8 mouse cellular contexts compared by ENCODE assay signal in genomic region chr10:117717583-117717982, GRCm38 (mm10). TPM values are rescaled to one million over a fixed set of nuclear protein-coding genes. Genes with fewer than 3 reads are reported as not detected.
DNase-seq lines count a peak whose midpoint lies in the region; ATAC-seq and TF ChIP-seq lines count a peak whose summit lies in the region.

No protein-coding gene starts in this region.

- no peaks in the 10 kb centered on the region for H3K27me3 ChIP-seq in heart, embryonic 10.5 days (ENCODE audit: insufficient read depth, poor library complexity, severe bottlenecking)
- H3K27me3 ChIP-seq in neural tube, embryonic 11.5 days (ENCODE audit: control insufficient read depth, insufficient read depth, low read length) = no peaks in the 10 kb centered on the region

- H3K4me1 ChIP-seq in ES-E14 (ENCODE audit: control insufficient read depth in 2 of 2, insufficient read depth in 2 of 2, low read length in 2 of 2, poor library complexity in 1 of 2) = peaks cover 7 to 19% of the 10 kb centered on the region in 2 experiments; a peak in 3 of 4 replicates
- peaks cover 20% of the 10 kb centered on the region for H3K4me1 ChIP-seq in heart, embryonic 10.5 days
- H3K4me1 ChIP-seq in neural tube, embryonic 11.5 days (ENCODE audit: control insufficient read depth, insufficient read depth, low read length) = 0 out of 2 replicates have a peak, but pooled peaks cover 2% of the 10 kb centered on the region

- in situ Hi-C loops in ES-E14 (cut with MboI; ENCODE audit: low sequenced_read_pairs in 2 of 2, unreplicated experiment in 2 of 2) = no loop called here

- no peaks in the 10 kb centered on the region for H3K9me3 ChIP-seq in ES-E14 (ENCODE audit: control insufficient read depth, insufficient read depth, low read depth, low read length)
- H3K9me3 ChIP-seq in heart, embryonic 10.5 days = no peaks in the 10 kb centered on the region
- H3K9me3 ChIP-seq in neural tube, embryonic 11.5 days (ENCODE audit: control insufficient read depth, low read length) = no peaks in the 10 kb centered on the region

- no peak for DNase-seq in ES-E14 (ENCODE audit: low read depth, low spot score)
- DNase-seq in adrenal gland, postnatal 25 days = peak; percentile 72
- no peak for DNase-seq in heart, embryonic 10.5 days (ENCODE audit: low spot score)
- DNase-seq in kidney, postnatal 4 days = peak; percentile 69 to 83
- peak; percentile 33 for DNase-seq in neural tube, embryonic 11.5 days (ENCODE audit: low spot score)
- DNase-seq in T-cell, adult 2 months (ENCODE audit: low spot score) = no peak
- DNase-seq in right cerebral cortex, adult 18-20 months = no peak
- DNase-seq in thymus, adult 18-20 months = no peak

- H3K9ac ChIP-seq in ES-E14 (ENCODE audit: insufficient read depth, low read depth, low read length, poor library complexity, severe bottlenecking) = no peak overlapping the region; the same call in 1 of the 2 replicates
- no peak overlapping the region for H3K9ac ChIP-seq in neural tube, embryonic 11.5 days (ENCODE audit: low read length)

- 7% methylated on average over 4 of the region's 4 CpGs for WGBS in heart, embryonic 10.5 days
- WGBS in neural tube, embryonic 11.5 days = 13% methylated on average over 4 of the region's 4 CpGs

- H3K4me3 ChIP-seq in ES-E14 (ENCODE audit: insufficient read depth in 1 of 2, low read depth in 1 of 2, low read length in 2 of 2, poor library complexity in 1 of 2, severe bottlenecking in 1 of 2) = no peak overlapping the region
- 0 out of 2 replicates have a peak overlapping the region, but pooled peaks have one; percentile 12 for H3K4me3 ChIP-seq in heart, embryonic 10.5 days
- H3K4me3 ChIP-seq in neural tube, embryonic 11.5 days (ENCODE audit: low read depth, low read length) = no peak overlapping the region

- peak overlapping the region; percentile 40; the same call in 1 of the 2 replicates for H3K27ac ChIP-seq in ES-E14 (ENCODE audit: insufficient read depth, low read depth, low read length, poor library complexity, severe bottlenecking)
- peak overlapping the region; percentile 75 for H3K27ac ChIP-seq in heart, embryonic 10.5 days
- no peak overlapping the region for H3K27ac ChIP-seq in neural tube, embryonic 11.5 days (ENCODE audit: low read depth, low read length)

- ATAC-seq in neural tube, embryonic 11.5 days (ENCODE audit: insufficient read depth, low FRiP score, low TSS enrichment) = no peak

- H3K36me3 ChIP-seq in ES-E14 (ENCODE audit: control insufficient read depth, insufficient read depth, low read length, poor library complexity, severe bottlenecking) = no peaks in the 10 kb centered on the region
- H3K36me3 ChIP-seq in heart, embryonic 10.5 days = no peaks in the 10 kb centered on the region
- H3K36me3 ChIP-seq in neural tube, embryonic 11.5 days (ENCODE audit: control insufficient read depth, insufficient read depth, low read length) = no peaks in the 10 kb centered on the region

- no peak overlapping the region for H3K4me2 ChIP-seq in neural tube, embryonic 11.5 days (ENCODE audit: low read depth)

TF ChIP-seq in ES-E14, 5 proteins besides CTCF, POLR2A, EP300 and RAD21:
- TF ChIP-seq MAFK (IDR thresholded peaks at IDR 0.05; ENCODE audit: insufficient read depth, low read depth, low read length) (peak; percentile 91), ZNF384 (IDR thresholded peaks at IDR 0.05; ENCODE audit: low read depth, low read length) (no peak)

RNA-seq across cellular contexts. Expression of gene Mdm2, which starts 7.0 kb away (rescaled TPM):
- 145 and 178 TPM in 2 replicates for total RNA-seq in ES-E14 (2012; rRNA removed)
- 50.3 and 61.9 TPM in 2 replicates for total RNA-seq in adrenal gland, postnatal 25 days (2021)
- polyA plus RNA-seq in heart, embryonic 10.5 days (2016; fragmentation: Nextera tagmentation; extraction: Ambion mirVana) = 56.4 and 59.3 TPM in 2 replicates
- polyA plus RNA-seq in neural tube, embryonic 11.5 days (2014; fragmentation: Nextera tagmentation; extraction: Ambion mirVana) = 63.2 and 63.5 TPM in 2 replicates

RNA-seq across cellular contexts. Expression of gene Slc35e3, which starts 28.6 kb away (rescaled TPM):
- 16.3 and 22.8 TPM in 2 replicates for total RNA-seq in ES-E14 (2012; rRNA removed)
- total RNA-seq in adrenal gland, postnatal 25 days (2021) = 14.0 and 17.0 TPM in 2 replicates
- polyA plus RNA-seq in heart, embryonic 10.5 days (2016; fragmentation: Nextera tagmentation; extraction: Ambion mirVana) = 10.5 and 14.9 TPM in 2 replicates
- 20.3 and 21.2 TPM in 2 replicates for polyA plus RNA-seq in neural tube, embryonic 11.5 days (2014; fragmentation: Nextera tagmentation; extraction: Ambion mirVana)

Comparison
In these comparisons a context has a peak if more than half of its experiments do, and no peak if none do; other contexts are left out.
1. DNase-seq: peak in adrenal gland, postnatal 25 days (single experiment), kidney, postnatal 4 days (2 of 2) and neural tube, embryonic 11.5 days (single experiment); none in ES-E14 (single experiment), heart, embryonic 10.5 days (single experiment), T-cell, adult 2 months (single experiment), right cerebral cortex, adult 18-20 months (single experiment) and thymus, adult 18-20 months (0 of 2).